Mouse (Mus musculus) E14TG2a.4 (cell line): ENCODE data around the gene Slc6a6.

ENCODE experiments used
- CTCF ChIP-seq: conservative IDR thresholded peaks from 2 replicates; pipeline ENCODE4 v1.5.1; 2014; ENCODE audit warnings: low read length
- NANOG ChIP-seq: IDR thresholded peaks from 2 replicates; pipeline ENCODE4 v1.6.1; 2014; ENCODE audit warnings: borderline replicate concordance, low read length, mixed read lengths
- POU5F1 ChIP-seq: IDR thresholded peaks from 2 replicates; pipeline ENCODE4 v1.6.1; 2014; ENCODE audit warnings: low read length, borderline replicate concordance

- no peak for TF ChIP-seq CTCF
- TF ChIP-seq POU5F1, result no peak
- TF ChIP-seq NANOG, result no peak
Observed at GRCm38 (mm10) chr6:91674757-91675350, 9.0 kb upstream of the Slc6a6 start.
